Mouse (Mus musculus): ENCODE data around the gene Lsm6. TPM values are rescaled to one million over a fixed set of nuclear protein-coding genes. Genes with fewer than 3 reads are reported as not detected.

Lsm6 gene
- polyA plus RNA-seq (2015; fragmentation: Nextera tagmentation; extraction: Ambion mirVana) = 149 and 150 TPM in 2 replicates

GRCm38 (mm10) chr8:78820673-78821310, at the start of gene Lsm6:
TSS of gene Lsm6 (minus strand) at chr8:78821140.

Other genes with a start within 250 kb of the Lsm6 start
- gene Zfp827, start 207.3 kb upstream of the Lsm6 start, polyA plus RNA-seq (2015; fragmentation: Nextera tagmentation; extraction: Ambion mirVana) = 1.5 and 1.8 TPM in 2 replicates

Data from spleen, postnatal 0 days (tissue).